In genomic region chr3:82857414-82858077, GRCm38 (mm10) we compare ENCODE assay signal across 10 mouse cellular contexts. TPM values are rescaled to one million over a fixed set of nuclear protein-coding genes. Genes with fewer than 3 reads are reported as not detected.
DNase-seq lines count a peak whose midpoint lies in the region; ATAC-seq lines count a peak whose summit lies in the region.
"Had no signal": no experiment of that assay in that cellular context is flagged by ENCODE, and none has a peak within 500 bp of the region (broad histone marks: within the 10 kb centered on the region; RNA-seq: fewer than 3 reads in every experiment).

No protein-coding gene starts in this region.

- H3K4me2 ChIP-seq in midbrain, embryonic 12.5 days (replicated peaks): no peak overlapping the region
- H3K4me2 ChIP-seq: limb, embryonic 15.5 days had no signal

- 25% methylated on average over 4 of the region's 4 CpGs for WGBS in midbrain, embryonic 12.5 days
- WGBS in midbrain, embryonic 10.5 days: 20% methylated on average over 4 of the region's 4 CpGs

- H3K9me3 ChIP-seq in midbrain, embryonic 12.5 days: no peaks in the 10 kb centered on the region
- no peaks in the 10 kb centered on the region for H3K9me3 ChIP-seq in midbrain, embryonic 10.5 days (replicated peaks)
- H3K9me3 ChIP-seq: limb, embryonic 15.5 days had no signal

- DNase-seq in cerebellum, adult 18-20 months: peak; percentile 33 to 49
- no peak for DNase-seq in cerebellum, adult 11-12 months
- DNase-seq in midbrain, embryonic 10.5 days (ENCODE audit: low spot score): no peak
- DNase-seq in cerebellum, postnatal 14 days: peak; percentile 76 to 83
- peak; percentile 10 for DNase-seq in layer of hippocampus, adult 9-11 months
- DNase-seq in telencephalon, adult 2 months (ENCODE audit: low read depth, low spot score): peak; percentile 43
- no peak for DNase-seq in ovary, adult 18-20 months (ENCODE audit: low spot score)

- ATAC-seq in midbrain, embryonic 12.5 days (ENCODE audit: low FRiP score, low read depth): peak; percentile 54; the same call in 1 of the 2 replicates

- no peaks in the 10 kb centered on the region for H3K4me1 ChIP-seq in midbrain, embryonic 12.5 days
- H3K4me1 ChIP-seq in midbrain, embryonic 10.5 days: no peaks in the 10 kb centered on the region
- H3K4me1 ChIP-seq: limb, embryonic 15.5 days had no signal

- no peaks in the 10 kb centered on the region for H3K36me3 ChIP-seq in midbrain, embryonic 12.5 days
- H3K36me3 ChIP-seq in midbrain, embryonic 10.5 days: no peaks in the 10 kb centered on the region
- H3K36me3 ChIP-seq: limb, embryonic 15.5 days had no signal

- H3K4me3 ChIP-seq in midbrain, embryonic 12.5 days: no peak overlapping the region
- no peak overlapping the region for H3K4me3 ChIP-seq in midbrain, embryonic 10.5 days
- H3K4me3 ChIP-seq: limb, embryonic 15.5 days had no signal

- no peak overlapping the region for H3K27ac ChIP-seq in midbrain, embryonic 12.5 days (replicated peaks)
- H3K27ac ChIP-seq in midbrain, embryonic 10.5 days (replicated peaks): no peak overlapping the region
- H3K27ac ChIP-seq: limb, embryonic 15.5 days had no signal

- no peak overlapping the region for H3K9ac ChIP-seq in midbrain, embryonic 12.5 days (replicated peaks)
- H3K9ac ChIP-seq: limb, embryonic 15.5 days had no signal

- no peaks in the 10 kb centered on the region for H3K27me3 ChIP-seq in midbrain, embryonic 12.5 days
- H3K27me3 ChIP-seq in midbrain, embryonic 10.5 days (ENCODE audit: low read depth, poor library complexity, severe bottlenecking): no peaks in the 10 kb centered on the region
- H3K27me3 ChIP-seq: limb, embryonic 15.5 days had no signal

RNA-seq across cellular contexts. Expression of gene Rbm46, which starts 18.7 kb away (rescaled TPM):
- 3.7 and 4.6 TPM in 2 replicates for polyA plus RNA-seq in midbrain, embryonic 12.5 days (2016; fragmentation: Nextera tagmentation; extraction: Ambion mirVana)
- polyA plus RNA-seq in midbrain, embryonic 10.5 days (2016; fragmentation: Nextera tagmentation; extraction: Ambion mirVana): 2.7 and 3.5 TPM in 2 replicates
- polyA plus RNA-seq: small intestine, adult 2 months had no signal

RNA-seq across cellular contexts. Expression of gene Lrat, which starts 46.2 kb away (rescaled TPM):
- polyA plus RNA-seq in midbrain, embryonic 12.5 days (2016; fragmentation: Nextera tagmentation; extraction: Ambion mirVana): 0.03 TPM in 1 of 2 replicates, not detected in the other
- polyA plus RNA-seq in midbrain, embryonic 10.5 days (2016; fragmentation: Nextera tagmentation; extraction: Ambion mirVana): not detected in 2 replicates

Comparison
In these comparisons a context has a peak if more than half of its experiments do, and no peak if none do; other contexts are left out.
1. DNase-seq: peak in cerebellum, adult 18-20 months (2 of 2), cerebellum, postnatal 14 days (2 of 2), layer of hippocampus, adult 9-11 months (single experiment) and telencephalon, adult 2 months (single experiment); none in cerebellum, adult 11-12 months (single experiment), midbrain, embryonic 10.5 days (single experiment) and ovary, adult 18-20 months (single experiment).